Mouse (Mus musculus) liver, embryonic 14.5 days (tissue): ENCODE measurements at regions not wholly inside any gene's neighbourhood (a gene's known extent, or its start where the extent isn't known, plus 50 kb on each side); places are given as distances from the start of the nearest gene placed in this dataset.

Source experiments
- ATAC-seq: fragments of 200-750 bp; cut with Nextera tagmentation; 2 replicates; pipeline ENCODE4 v1.8.0; 2017; ENCODE audit warnings: moderate number of reproducible peaks, mild to moderate bottlenecking, moderate library complexity; ENCODE audit not compliant: insufficient read depth
- DNase-seq, 3 experiments: peaks; one replicate each; pipeline ENCODE4 v3.0.0-alpha.2; 2012 to 2013; ENCODE audit warnings: low read depth in 3 of 3, low spot score in 3 of 3
- H3K27ac ChIP-seq: fragments of 300-500 bp; sonication (generic); 2 replicates; pipeline ENCODE4 v1.5.1; 2014; ENCODE audit warnings: moderate library complexity, mild to moderate bottlenecking, control low read depth, inconsistent platforms
- H3K27me3 ChIP-seq: fragments of 300-500 bp; sonication (generic); 2 replicates; pipeline ENCODE4 v1.6.1; 2014; ENCODE audit warnings: mild to moderate bottlenecking, low read length, moderate library complexity; ENCODE audit not compliant: control insufficient read depth, insufficient read depth
- H3K36me3 ChIP-seq: fragments of 300-500 bp; sonication (generic); replicated peaks from 2 replicates; pipeline ENCODE4 v1.6.1; 2014; ENCODE audit warnings: low read depth; ENCODE audit not compliant: control insufficient read depth, insufficient read depth
- H3K4me1 ChIP-seq, 2 experiments: fragments of 200-500 bp in 1 of 2; fragments of 300-500 bp in 1 of 2; sonication (generic) in 1 of 2; replicated peaks; 2 replicates each; pipeline ENCODE4 v1.6.1; 2012 to 2014; ENCODE audit warnings: antibody characterized with exemption in 1 of 2, inconsistent platforms in 1 of 2, low read length in 1 of 2; ENCODE audit not compliant: control insufficient read depth in 2 of 2, insufficient read depth in 2 of 2
- H3K4me2 ChIP-seq: fragments of 300-500 bp; sonication (generic); 2 replicates; pipeline ENCODE4 v1.6.1; 2014; ENCODE audit warnings: low read depth, mild to moderate bottlenecking, control low read depth, moderate library complexity
- H3K4me3 ChIP-seq, 2 experiments: fragments of 200-500 bp in 1 of 2; fragments of 300-500 bp in 1 of 2; sonication (generic) in 1 of 2; 2 replicates each; pipeline ENCODE4 v1.5.1; 2012 to 2014; ENCODE audit warnings: low read depth in 2 of 2, low read length in 2 of 2, mild to moderate bottlenecking in 2 of 2, control low read depth in 1 of 2, inconsistent platforms in 1 of 2, moderate library complexity in 1 of 2; ENCODE audit not compliant: insufficient read depth in 1 of 2
- H3K9ac ChIP-seq: fragments of 300-500 bp; sonication (generic); replicated peaks from 2 replicates; pipeline ENCODE4 v1.6.1; 2014; ENCODE audit warnings: mild to moderate bottlenecking, control low read depth, moderate library complexity
- H3K9me3 ChIP-seq: fragments of 300-500 bp; sonication (generic); 2 replicates; pipeline ENCODE4 v1.6.1; 2016; ENCODE audit warnings: low read length, mixed read lengths; ENCODE audit not compliant: control insufficient read depth
- CTCF ChIP-seq: IDR thresholded peaks from 2 replicates; pipeline ENCODE4 v1.5.1; 2016; ENCODE audit warnings: antibody characterized with exemption, low read depth, control low read depth
- EP300 ChIP-seq: IDR thresholded peaks from 2 replicates; pipeline ENCODE4 v1.6.1; 2016; ENCODE audit warnings: antibody characterized with exemption, low read depth
- WGBS: fragments of 180-500 bp; shearing (Covaris S2); extraction: QIAGEN DNeasy Blood & Tissue Kit; methylation state at CpG from one replicate; pipeline ENCODE4 v1.1.7; 2014; ENCODE audit not compliant: insufficient replicate concordance; 5-methylcytosine and 5-hydroxymethylcytosine counted together

- H3K27ac ChIP-seq, result no peak overlapping the region
- no peak for TF ChIP-seq EP300
- no peak for TF ChIP-seq CTCF
- H3K27me3 ChIP-seq, result no peaks in the 10 kb centered on the region
- no peak overlapping the region for H3K4me3 ChIP-seq
- no peaks in the 10 kb centered on the region for H3K9me3 ChIP-seq
- ATAC-seq (no peak), DNase-seq (no peak)
- H3K36me3 ChIP-seq, result no peaks in the 10 kb centered on the region
- H3K4me1 ChIP-seq, result no peaks in the 10 kb centered on the region
- H3K9ac ChIP-seq, result no peak overlapping the region
- WGBS, result 52% methylated on average over 3 of the region's 3 CpGs
- no peak overlapping the region for H3K4me2 ChIP-seq
Observed at GRCm38 (mm10) chr7:52399513-52399912, 384.0 kb upstream of the 1700015G11Rik start.

DNA sequence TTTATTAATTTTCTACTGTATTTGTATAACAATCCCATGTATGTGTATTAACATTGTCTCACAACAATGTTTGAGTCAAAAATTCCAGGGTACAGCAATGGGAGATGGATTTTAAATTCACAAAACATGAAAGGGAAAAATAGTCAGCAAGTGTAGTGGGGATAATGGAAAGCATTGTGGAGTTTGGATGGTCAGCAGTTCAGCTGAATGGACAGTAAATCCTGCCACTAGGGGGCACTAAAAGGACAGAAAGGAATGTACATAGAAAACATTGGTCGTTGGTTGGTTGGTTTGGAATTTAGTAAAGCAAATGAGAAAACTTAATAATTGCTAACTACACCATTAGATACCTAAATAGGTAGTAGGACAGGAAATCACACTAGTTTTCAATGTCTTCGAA lies 376.3 kb upstream of the 1700015G11Rik start:
- no peak for ATAC-seq

More for the DNA sequence above, 376.3 kb upstream of the 1700015G11Rik start:
- H3K4me3 ChIP-seq, result no peak overlapping the region
- H3K27me3 ChIP-seq, result no peaks in the 10 kb centered on the region
- no peak overlapping the region for H3K9ac ChIP-seq
- TF ChIP-seq CTCF, result peak; percentile 52; the same call in 1 of the 2 replicates
- TF ChIP-seq EP300, result no peak
- no peaks in the 10 kb centered on the region for H3K36me3 ChIP-seq
- no peak overlapping the region for H3K4me2 ChIP-seq
- no peaks in the 10 kb centered on the region for H3K4me1 ChIP-seq
- 19% methylated on average over 2 of the region's 2 CpGs for WGBS
- H3K9me3 ChIP-seq, result no peaks in the 10 kb centered on the region
- DNase-seq, result no peak
- no peak overlapping the region for H3K27ac ChIP-seq
